Mouse (Mus musculus) gastrocnemius, postnatal 10 days (tissue): ENCODE data around the gene Slc35e3. TPM values are rescaled to one million over a fixed set of nuclear protein-coding genes. Genes with fewer than 3 reads are reported as not detected.

Source experiments
- DNase-seq: peaks from one replicate; pipeline ENCODE4 v3.0.0; 2021; ENCODE audit warnings: mixed read lengths
- total RNA-seq, 2 experiments: library from RNA; stranded (reverse); gene quantifications; 2 replicates each; pipeline ENCODE4 v1.2.3; 2021

The Slc35e3 gene
- total RNA-seq, 2 experiments from 2014 or later = 6.9 to 8.0 TPM

GRCm38 (mm10) chr10:117683734-117684037, 62.5 kb downstream of the Slc35e3 start:
- DNase-seq = no peak

Other genes with a start within 250 kb of the Slc35e3 start
- gene Cpm, start 116.9 kb downstream of the Slc35e3 start, total RNA-seq = 1 to 10 TPM; 9.3 to 10.0 TPM
- gene Mdm2, start 35.6 kb downstream of the Slc35e3 start, total RNA-seq = 10 to 100 TPM; 34.1 to 36.4 TPM
- gene Nup107, start 46.3 kb upstream of the Slc35e3 start, total RNA-seq = 10 to 100 TPM; 13.8 TPM
- 10 to 100 TPM; 42.3 to 50.4 TPM for gene Rap1b, start 99.7 kb upstream of the Slc35e3 start, total RNA-seq